ENCODE assay signal across 10 mouse cellular contexts in genomic region chr1:160286400-160287057, GRCm38 (mm10).
A peak's percentile ranks its signal among the peaks of the same experiment; 100 is the strongest.
DNase-seq lines count a peak whose midpoint lies in the region; ATAC-seq and TF ChIP-seq lines count a peak whose summit lies in the region.
"Had no signal": no experiment of that assay in that cellular context is flagged by ENCODE, and none has a peak within 500 bp of the region (broad histone marks: within the 10 kb centered on the region; RNA-seq: fewer than 3 reads in every experiment).

No protein-coding gene starts in this region.

- peak overlapping the region; percentile 42; the same call in 1 of the 2 replicates for H3K9ac ChIP-seq in hindbrain, embryonic 14.5 days
- no peak overlapping the region for H3K9ac ChIP-seq in midbrain, postnatal 0 days (replicated peaks; ENCODE audit: low read length, poor library complexity, severe bottlenecking)
- no peak overlapping the region for H3K9ac ChIP-seq in heart, adult 2 months (ENCODE audit: low read depth, low read length)

- H3K9me3 ChIP-seq in hindbrain, embryonic 14.5 days (ENCODE audit: control insufficient read depth, low read length): no peaks in the 10 kb centered on the region
- H3K9me3 ChIP-seq in midbrain, postnatal 0 days (ENCODE audit: low read length): no peaks in the 10 kb centered on the region

- H3K27me3 ChIP-seq in hindbrain, embryonic 14.5 days (ENCODE audit: control insufficient read depth, insufficient read depth, low read length): no peaks in the 10 kb centered on the region
- no peaks in the 10 kb centered on the region for H3K27me3 ChIP-seq in midbrain, postnatal 0 days (ENCODE audit: insufficient read depth, low read length)
- H3K27me3 ChIP-seq in heart, adult 2 months (ENCODE audit: control insufficient read depth, insufficient read depth, low read length): no peaks in the 10 kb centered on the region

- H3K4me3 ChIP-seq in hindbrain, embryonic 14.5 days (replicated peaks; ENCODE audit: low read length): no peak overlapping the region
- no peak overlapping the region for H3K4me3 ChIP-seq in midbrain, postnatal 0 days (ENCODE audit: low read depth, low read length)
- H3K4me3 ChIP-seq in heart, adult 2 months: no peak overlapping the region

- H3K4me1 ChIP-seq in hindbrain, embryonic 14.5 days (replicated peaks; ENCODE audit: control insufficient read depth, insufficient read depth, low read length): peaks cover 13% of the 10 kb centered on the region
- no peaks in the 10 kb centered on the region for H3K4me1 ChIP-seq in midbrain, postnatal 0 days (ENCODE audit: insufficient read depth, low read length)
- no peaks in the 10 kb centered on the region for H3K4me1 ChIP-seq in heart, adult 2 months (ENCODE audit: control insufficient read depth, insufficient read depth, low read length)

- TF ChIP-seq CTCF in midbrain, postnatal 0 days (IDR thresholded peaks at IDR 0.05): no peak
- no peak for TF ChIP-seq CTCF in heart, adult 2 months (IDR thresholded peaks at IDR 0.05)

- no peak for TF ChIP-seq EP300 in heart, adult 2 months (IDR thresholded peaks at IDR 0.05; ENCODE audit: insufficient read depth, low read depth, low read length)

- no peaks in the 10 kb centered on the region for H3K36me3 ChIP-seq in hindbrain, embryonic 14.5 days (replicated peaks; ENCODE audit: control insufficient read depth, insufficient read depth)
- H3K36me3 ChIP-seq in midbrain, postnatal 0 days (ENCODE audit: insufficient read depth, low read length): no peaks in the 10 kb centered on the region
- no peaks in the 10 kb centered on the region for H3K36me3 ChIP-seq in heart, adult 2 months (ENCODE audit: control insufficient read depth, insufficient read depth, low read length)

- 42% methylated on average over 7 of the region's 7 CpGs for WGBS in hindbrain, embryonic 14.5 days
- WGBS in midbrain, postnatal 0 days: 38% methylated on average over 7 of the region's 7 CpGs
- 62% methylated on average over 7 of the region's 7 CpGs for WGBS in heart, adult 2 months

- peak overlapping the region; percentile 32 for H3K4me2 ChIP-seq in hindbrain, embryonic 14.5 days (replicated peaks)
- H3K4me2 ChIP-seq in midbrain, postnatal 0 days (ENCODE audit: low read depth, low read length, poor library complexity, severe bottlenecking): no peak overlapping the region

- peak; percentile 18 for DNase-seq in left cerebral cortex, adult 11 months (ENCODE audit: low spot score)
- no peak for DNase-seq in left cerebral cortex, postnatal 36 days (ENCODE audit: low spot score in 2 of 2)
- DNase-seq in cerebellum, adult 9-10 months: peak; percentile 89
- DNase-seq in hindbrain, embryonic 14.5 days (ENCODE audit: low spot score): no peak
- DNase-seq in midbrain, postnatal 0 days (ENCODE audit: low spot score): peak; percentile 40
- no peak for DNase-seq in B cell, adult 2 months
- no peak for DNase-seq in thymus, postnatal 10 days (ENCODE audit: low spot score in 2 of 2)
- DNase-seq in heart, adult 2 months: no peak
- DNase-seq: embryo, embryonic 11 days; heart, postnatal 36 days had no signal

- H3K27ac ChIP-seq in hindbrain, embryonic 14.5 days: peak overlapping the region; percentile 82
- peak overlapping the region; percentile 14; the same call in 1 of the 2 replicates for H3K27ac ChIP-seq in midbrain, postnatal 0 days (ENCODE audit: low read depth, low read length)
- H3K27ac ChIP-seq in heart, adult 2 months: no peak overlapping the region

- no peaks in the 10 kb centered on the region for H3K79me2 ChIP-seq in heart, adult 2 months (replicated peaks; ENCODE audit: control insufficient read depth, insufficient read depth, low read length)

- peak; percentile 55; the same call in 1 of the 2 replicates for ATAC-seq in hindbrain, embryonic 14.5 days (ENCODE audit: low FRiP score)
- ATAC-seq in midbrain, postnatal 0 days (ENCODE audit: low FRiP score): no peak

- TF ChIP-seq POLR2A in heart, adult 2 months (IDR thresholded peaks at IDR 0.05; ENCODE audit: insufficient read depth, low read depth, low read length): no peak

- intact Hi-C loops in left cerebral cortex, postnatal 36 days (cut with DNase I): no loop called here
- intact Hi-C loops in heart, adult 2 months (cut with DNase I): no loop called here

Comparison
In these comparisons a context has a peak if more than half of its experiments do, and no peak if none do; other contexts are left out.
1. DNase-seq: peak in left cerebral cortex, adult 11 months (single experiment), cerebellum, adult 9-10 months (single experiment) and midbrain, postnatal 0 days (single experiment); none in left cerebral cortex, postnatal 36 days (0 of 2), hindbrain, embryonic 14.5 days (single experiment), B cell, adult 2 months (0 of 2), thymus, postnatal 10 days (0 of 2) and heart, adult 2 months (0 of 2).